Mouse (Mus musculus) CH12.LX (cell line): ENCODE measurements around the gene Gm21983. TPM values are rescaled to one million over a fixed set of nuclear protein-coding genes. Genes with fewer than 3 reads are reported as not detected.

Source experiments
- DNase-seq: peaks from one replicate; pipeline ENCODE4 v3.0.0-alpha.2; 2013; ENCODE audit errors: extremely low read depth
- H3K27ac ChIP-seq: 2 replicates; pipeline ENCODE4 v1.5.1; 2012; ENCODE audit warnings: low read depth, mild to moderate bottlenecking, control low read depth, moderate library complexity; ENCODE audit not compliant: insufficient read depth
- H3K27me3 ChIP-seq: replicated peaks from 2 replicates; pipeline ENCODE3; 2012; ENCODE audit warnings: inconsistent platforms
- H3K36me3 ChIP-seq, 2 experiments: replicated peaks in 1 of 2; 2 replicates each; pipeline versions ENCODE3 to v1.6.1; 2012; ENCODE audit warnings: inconsistent platforms in 1 of 2, low read length in 1 of 2, mild to moderate bottlenecking in 1 of 2, mixed read lengths in 1 of 2, moderate library complexity in 1 of 2; ENCODE audit not compliant: control insufficient read depth in 1 of 2, insufficient read depth in 1 of 2
- H3K4me1 ChIP-seq, 2 experiments: 2 replicates each; pipeline ENCODE4 v1.6.1; 2012; ENCODE audit warnings: inconsistent platforms in 1 of 2, moderate library complexity in 1 of 2; ENCODE audit not compliant: insufficient read depth in 2 of 2, control insufficient read depth in 1 of 2
- H3K4me2 ChIP-seq: 2 replicates; pipeline ENCODE4 v1.6.1; 2012; ENCODE audit warnings: low read depth, mild to moderate bottlenecking, control low read depth; ENCODE audit not compliant: poor library complexity, insufficient read depth, severe bottlenecking
- H3K4me3 ChIP-seq, 3 experiments: fragments of 150-350 bp in 1 of 3; sonication (generic) in 1 of 3; replicated peaks in 1 of 3; 2 replicates each; pipeline versions ENCODE3 to v1.5.1; 2011 to 2012; ENCODE audit warnings: low read depth in 2 of 3, low read length in 2 of 3, mild to moderate bottlenecking in 2 of 3, moderate library complexity in 2 of 3, control low read depth in 1 of 3, improper control_type of control experiment in 1 of 3, inconsistent platforms in 1 of 3, mixed read lengths in 1 of 3; ENCODE audit not compliant: poor library complexity in 1 of 3
- H3K79me2 ChIP-seq: replicated peaks from 2 replicates; pipeline ENCODE4 v1.6.1; 2012; ENCODE audit warnings: mild to moderate bottlenecking, moderate library complexity; ENCODE audit not compliant: control insufficient read depth, poor library complexity, insufficient read depth, severe bottlenecking; ENCODE audit errors: extremely low read depth
- H3K9ac ChIP-seq: 2 replicates; pipeline ENCODE4 v1.6.1; 2012; ENCODE audit warnings: low read depth, mild to moderate bottlenecking, control low read depth, moderate library complexity; ENCODE audit not compliant: insufficient read depth
- H3K9me3 ChIP-seq: replicated peaks from 2 replicates; pipeline ENCODE3; 2012; ENCODE audit warnings: low read length, inconsistent platforms, mixed read lengths
- BHLHE40 ChIP-seq: IDR thresholded peaks from 2 replicates; pipeline ENCODE4 v1.6.1; 2011; ENCODE audit warnings: mild to moderate bottlenecking, low read depth, low read length, improper control_type of control experiment
- CHD1 ChIP-seq: IDR thresholded peaks from 2 replicates; pipeline ENCODE4 v1.6.1; 2012; ENCODE audit warnings: low read depth, low read length, improper control_type of control experiment, inconsistent platforms
- CTCF ChIP-seq, 2 experiments: IDR thresholded peaks in 1 of 2; conservative IDR thresholded peaks in 1 of 2; 2 replicates each; pipeline ENCODE4 v1.5.1; 2011 to 2012; ENCODE audit warnings: low read depth in 2 of 2, low read length in 2 of 2, improper control_type of control experiment in 1 of 2, inconsistent platforms in 1 of 2, mild to moderate bottlenecking in 1 of 2, moderate library complexity in 1 of 2
- E2F4 ChIP-seq: IDR thresholded peaks from 2 replicates; pipeline ENCODE4 v1.6.1; 2011; ENCODE audit warnings: low read depth, low read length, improper control_type of control experiment; ENCODE audit not compliant: insufficient replicate concordance
- EP300 ChIP-seq: IDR thresholded peaks from 2 replicates; pipeline ENCODE4 v1.6.1; 2011; ENCODE audit warnings: low read length, improper control_type of control experiment
- HCFC1 ChIP-seq: IDR thresholded peaks from 2 replicates; pipeline ENCODE4 v1.6.1; 2012; ENCODE audit warnings: low read depth, mild to moderate bottlenecking, inconsistent platforms, low read length, improper control_type of control experiment
- IRF4 ChIP-seq: IDR thresholded peaks from 2 replicates; pipeline ENCODE4 v1.6.1; 2014; ENCODE audit warnings: low read depth, mild to moderate bottlenecking, inconsistent platforms, low read length, improper control_type of control experiment
- JUN ChIP-seq: IDR thresholded peaks from 2 replicates; pipeline ENCODE4 v1.6.1; 2011; ENCODE audit warnings: low read depth, mild to moderate bottlenecking, low read length, improper control_type of control experiment, moderate library complexity; ENCODE audit not compliant: insufficient read depth
- JUND ChIP-seq: conservative IDR thresholded peaks from 2 replicates; pipeline ENCODE4 v1.6.1; 2011; ENCODE audit warnings: low read depth, low read length, improper control_type of control experiment
- KAT2A ChIP-seq: IDR thresholded peaks from 2 replicates; pipeline ENCODE4 v1.6.1; 2012; ENCODE audit warnings: low read length, improper control_type of control experiment, inconsistent platforms; ENCODE audit not compliant: insufficient replicate concordance
- MAX ChIP-seq: IDR thresholded peaks from 2 replicates; pipeline ENCODE4 v1.6.1; 2011; ENCODE audit warnings: low read length, improper control_type of control experiment
- MAZ ChIP-seq: IDR thresholded peaks from 2 replicates; pipeline ENCODE4 v1.6.1; 2012; ENCODE audit warnings: low read depth, mild to moderate bottlenecking, inconsistent platforms, low read length, improper control_type of control experiment, moderate library complexity
- MXI1 ChIP-seq: IDR thresholded peaks from 2 replicates; pipeline ENCODE4 v1.6.1; 2011; ENCODE audit warnings: mild to moderate bottlenecking, low read depth, low read length, improper control_type of control experiment
- MYC ChIP-seq: IDR thresholded peaks from 2 replicates; pipeline ENCODE4 v1.6.1; 2011; ENCODE audit warnings: low read depth, mild to moderate bottlenecking, improper control_type of control experiment, low read length
- NELFE ChIP-seq: IDR thresholded peaks from 2 replicates; pipeline ENCODE4 v1.6.1; 2011; ENCODE audit warnings: low read depth, low read length, improper control_type of control experiment
- NRF1 ChIP-seq: IDR thresholded peaks from 2 replicates; pipeline ENCODE4 v1.6.1; 2014; ENCODE audit warnings: low read depth, mild to moderate bottlenecking, inconsistent platforms, low read length, improper control_type of control experiment, moderate library complexity
- POLR2A ChIP-seq: IDR thresholded peaks from 2 replicates; pipeline ENCODE4 v1.6.1; 2011; ENCODE audit warnings: low read depth, mild to moderate bottlenecking, improper control_type of control experiment, low read length
- POLR2AphosphoS2 ChIP-seq: IDR thresholded peaks from 2 replicates; pipeline ENCODE4 v1.6.1; 2011; ENCODE audit warnings: low read depth, low read length, improper control_type of control experiment
- RAD21 ChIP-seq: IDR thresholded peaks from 2 replicates; pipeline ENCODE4 v1.6.1; 2011; ENCODE audit warnings: low read depth, mild to moderate bottlenecking, low read length, improper control_type of control experiment, moderate library complexity
- RCOR1 ChIP-seq: conservative IDR thresholded peaks from 2 replicates; pipeline ENCODE4 v1.6.1; 2012; ENCODE audit warnings: low read depth, mild to moderate bottlenecking, inconsistent platforms, low read length, improper control_type of control experiment
- SIN3A ChIP-seq: IDR thresholded peaks from 2 replicates; pipeline ENCODE4 v1.6.1; 2012; ENCODE audit warnings: low read length, improper control_type of control experiment, inconsistent platforms
- SMC3 ChIP-seq: IDR thresholded peaks from 2 replicates; pipeline ENCODE4 v1.6.1; 2011; ENCODE audit warnings: low read depth, low read length, improper control_type of control experiment
- TBP ChIP-seq: conservative IDR thresholded peaks from 2 replicates; pipeline ENCODE4 v1.6.1; 2011; ENCODE audit warnings: low read depth, low read length, improper control_type of control experiment
- UBTF ChIP-seq: IDR thresholded peaks from 2 replicates; pipeline ENCODE4 v1.6.1; 2012; ENCODE audit warnings: low read depth, mild to moderate bottlenecking, inconsistent platforms, low read length, improper control_type of control experiment, moderate library complexity
- ZKSCAN1 ChIP-seq: IDR thresholded peaks from 2 replicates; pipeline ENCODE4 v1.6.1; 2012; ENCODE audit warnings: low read depth, inconsistent platforms, low read length, improper control_type of control experiment, borderline replicate concordance
- dilution Hi-C: fragments of 300-500 bp; cut with MboI; formaldehyde crosslinking; loops from 2 replicates; pipeline ENCODE4 v1.14.3; 2020; ENCODE audit warnings: low sequenced_read_pairs; ENCODE audit not compliant: extremely low pct_unique_long_range_greater_than_20kb, extremely low pct_ligation_motif_present
- in situ Hi-C: fragments of 300-500 bp; cut with MboI; formaldehyde crosslinking; loops from 3 replicates; pipeline ENCODE4 v1.14.3; 2019; ENCODE audit warnings: low sequenced_read_pairs, low pct_ligation_motif_present, low pct_unique_long_range_greater_than_20kb, mixed read lengths
- polyA plus RNA-seq: library from polyadenylated mRNA; unstranded; fragments of >175 nt; gene quantifications from 2 replicates; pipeline ENCODE4 v1.2.1, GENCODE M21; 2012; ENCODE audit warnings: low read depth; ENCODE audit not compliant: insufficient read length
- total RNA-seq, 2 experiments: library from RNA; depleted of rRNA; stranded (reverse); fragments of 300-350 nt in 1 of 2; fragments of >200 nt in 1 of 2; gene quantifications; 2 replicates each; pipeline ENCODE4 v1.2.3; 2012 to 2014

The Gm21983 gene
- total and polyA plus RNA-seq, 3 experiments, result 0.13 to 0.81 TPM; not detected in 1

- Histone ChIP-seq H3K36me3 (peaks cover 14 to 35% of the 10 kb centered on the region in 2 experiments), H3K4me2 (no peak within 1 kb of the TSS), H3K9ac (no peak within 1 kb of the TSS), H3K27me3 (peaks cover 6% of the 10 kb centered on the region), H3K9me3 (no peaks in the 10 kb centered on the region), H3K79me2 (no peaks in the 10 kb centered on the region), H3K27ac (no peak within 1 kb of the TSS), H3K4me3 (no peak within 1 kb of the TSS), H3K4me1 (peaks cover 0 to 12% of the 10 kb centered on the region in 2 experiments; a peak in 3 of 4 replicates)
- dilution Hi-C loops (no loop called here), in situ Hi-C loops (no loop called here)
- no peak for DNase-seq
- TF ChIP-seq KAT2A (no peak), HCFC1 (no peak), RAD21 (no peak), SMC3 (no peak), E2F4 (no peak), MXI1 (no peak), MAX (no peak), NELFE (no peak), POLR2AphosphoS2 (no peak), POLR2A (no peak), MYC (no peak), CHD1 (no peak), UBTF (no peak), EP300 (no peak), NRF1 (no peak), MAZ (no peak), TBP (no peak), ZKSCAN1 (no peak), JUN (no peak), BHLHE40 (no peak)
Observed at GRCm38 (mm10) chr7:27153205-27153764, 27.6 kb downstream of the Gm21983 start, which contains the start of gene Cyp2t4. Cyp2t4 (plus strand) TSS chr7:27153714.

- Histone ChIP-seq H3K79me2 (no peaks in the 10 kb centered on the region), H3K4me2 (no peak overlapping the region), H3K36me3 (no peaks in the 10 kb centered on the region), H3K27me3 (peaks cover 53% of the 10 kb centered on the region), H3K4me3 (no peak overlapping the region), H3K9ac (no peak overlapping the region), H3K27ac (no peak overlapping the region), H3K4me1 (no peaks in the 10 kb centered on the region), H3K9me3 (peaks cover 6% of the 10 kb centered on the region)
- DNase-seq, result no peak
- dilution Hi-C loops, result no loop called here
- TF ChIP-seq MAZ, result no peak
- TF ChIP-seq MAX, result no peak
- no peak for TF ChIP-seq JUND
- no peak for TF ChIP-seq KAT2A
- no peak for TF ChIP-seq RCOR1
- no peak for TF ChIP-seq IRF4
- no peak for TF ChIP-seq SMC3
- TF ChIP-seq CTCF (conservative IDR thresholded peaks at IDR 0.05 in 1 of 2, IDR thresholded peaks at IDR 0.05 in 1 of 2; ENCODE audit: low read depth in 2 of 2, low read length in 2 of 2), result no peak
- no peak for TF ChIP-seq MYC
- TF ChIP-seq POLR2A, result no peak
- no peak for TF ChIP-seq SIN3A
- no peak for TF ChIP-seq TBP
- in situ Hi-C loops, result loop anchor here (25.0 kb wide), 1 partner anchor 374 kb away; the partner anchor contains the start of gene Cyp2b19
Observed at GRCm38 (mm10) chr7:27136410-27136996, 44.4 kb downstream of the Gm21983 start.
